Mouse (Mus musculus) layer of hippocampus, adult 9-11 months (tissue): ENCODE results near the gene Ip6k2.

Experiments
- DNase-seq: peaks from one replicate; pipeline ENCODE4 v3.0.0; 2022

Ip6k2 gene

DNA sequence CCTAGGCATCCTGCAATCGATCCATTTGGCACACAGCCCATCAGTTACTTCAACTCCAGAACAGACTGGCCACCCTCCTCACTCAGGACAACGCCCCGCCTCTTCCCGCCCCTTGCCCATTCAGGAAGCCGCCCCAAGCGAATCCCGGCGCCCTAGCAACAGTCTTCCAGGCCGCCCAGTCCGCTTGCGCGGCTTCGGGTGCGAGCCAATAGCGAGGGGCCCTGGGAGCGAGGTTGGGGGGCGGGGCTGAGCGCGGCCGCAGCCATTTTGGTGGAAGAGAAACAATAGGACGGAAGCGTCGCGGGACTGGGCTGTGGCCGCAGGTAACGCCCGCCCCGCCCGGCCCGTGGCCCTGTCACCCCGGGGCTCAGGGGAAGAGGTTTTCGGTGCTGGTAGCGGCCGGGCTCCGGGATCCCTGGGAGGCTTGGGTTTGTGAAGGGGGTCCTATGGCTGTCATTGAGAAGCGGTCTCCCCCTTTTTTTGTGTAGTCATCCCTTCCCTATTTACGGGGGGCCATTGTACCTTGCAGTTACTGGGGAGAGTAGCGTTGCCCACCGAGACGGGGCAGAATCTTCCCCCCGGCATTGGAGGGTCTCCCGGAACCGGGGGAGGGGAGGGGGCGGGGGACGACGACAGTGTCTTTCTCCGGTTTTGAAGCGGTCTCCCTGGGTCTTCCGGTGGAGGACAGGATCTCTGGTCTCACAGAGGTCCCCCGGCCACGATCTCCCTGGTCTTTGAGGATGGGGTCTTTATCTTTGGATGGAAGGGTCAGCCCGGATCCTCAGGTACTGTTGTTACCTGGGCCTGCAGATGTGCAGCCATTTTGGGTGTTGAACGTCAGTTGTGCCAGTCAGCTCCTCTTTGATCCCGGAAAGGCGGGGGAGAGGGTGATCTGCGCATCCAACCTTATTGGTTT lies at the start of gene Ip6k2:
Gene Ip6k2 (plus strand): TSS at position 249 of the 916 bp plus-strand sequence.
- peak; percentile 96 for DNase-seq

GRCm38 (mm10) chr9:108734626-108735025 lies 49.0 kb upstream of the Ip6k2 start:
- DNase-seq: no peak

DNA sequence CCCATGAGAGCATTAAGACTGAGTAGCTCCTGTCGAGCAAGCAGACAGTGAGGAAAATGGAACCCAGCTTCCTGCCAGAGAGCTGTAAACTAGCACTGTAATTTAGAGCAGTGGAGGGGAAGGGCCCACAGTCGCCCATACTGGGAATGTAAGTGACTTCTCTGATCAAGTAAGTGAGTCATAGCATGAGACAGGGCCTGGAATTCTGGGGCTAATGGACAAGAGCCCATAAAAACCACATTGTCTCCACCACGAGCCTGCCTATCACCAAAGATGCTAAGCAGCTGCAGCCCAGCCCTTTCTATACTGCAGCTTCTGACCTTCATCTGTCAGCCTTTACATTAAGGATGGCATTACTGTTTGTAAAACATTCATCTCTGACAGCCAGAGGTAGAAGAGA lies 44.4 kb upstream of the Ip6k2 start:
- DNase-seq: no peak

GRCm38 (mm10) chr9:108740062-108740461 lies 43.5 kb upstream of the Ip6k2 start:
- no peak for DNase-seq

DNA sequence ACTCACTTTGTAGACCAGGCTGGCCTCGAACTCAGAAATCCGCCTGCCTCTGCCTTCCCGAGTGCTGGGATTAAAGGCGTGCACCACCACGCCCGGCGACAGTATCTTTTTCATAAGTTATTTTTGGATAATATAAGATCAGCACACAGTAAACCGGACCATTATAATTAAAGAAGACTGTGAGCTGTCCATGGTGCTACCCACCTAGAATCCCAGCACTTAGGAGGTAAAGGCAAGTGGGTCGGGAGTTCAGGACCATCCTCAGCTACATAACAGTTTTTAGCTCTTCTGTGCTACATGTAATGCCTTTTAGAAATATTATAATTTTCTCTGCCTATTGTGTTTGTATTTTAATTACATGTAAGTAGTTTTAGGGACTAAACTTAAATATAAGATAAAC lies 41.5 kb upstream of the Ip6k2 start:
- no peak for DNase-seq

DNA sequence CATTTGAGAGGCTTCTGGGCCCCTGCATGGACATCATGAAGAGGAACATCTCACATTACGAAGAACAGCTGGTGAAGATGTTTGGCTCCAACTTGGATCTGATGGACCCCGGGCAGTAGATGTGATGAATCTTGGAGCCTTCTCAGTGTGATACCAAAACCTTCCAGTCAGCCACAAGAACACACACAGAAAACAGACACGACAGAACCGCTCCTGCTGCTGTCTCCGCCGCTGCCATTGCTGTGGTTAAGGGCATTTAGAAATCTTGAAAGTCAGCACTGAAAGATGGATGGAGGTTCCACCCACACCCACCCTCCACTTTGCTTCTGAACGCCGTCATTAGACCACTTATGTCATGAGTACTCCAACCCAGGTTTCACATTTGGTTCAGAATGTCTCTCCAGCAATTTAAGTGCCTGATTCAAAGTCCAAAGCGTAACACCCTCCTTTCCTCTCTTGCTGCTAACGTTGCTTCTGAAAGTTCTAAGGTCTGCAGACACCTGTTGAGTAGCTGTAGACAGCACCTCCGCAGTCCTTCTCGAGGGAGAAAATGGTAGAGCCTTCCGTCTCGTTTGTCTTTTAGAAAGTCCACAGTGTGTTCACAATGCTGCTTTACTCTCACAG lies 36.6 kb upstream of the Ip6k2 start:
- no peak for DNase-seq

DNA sequence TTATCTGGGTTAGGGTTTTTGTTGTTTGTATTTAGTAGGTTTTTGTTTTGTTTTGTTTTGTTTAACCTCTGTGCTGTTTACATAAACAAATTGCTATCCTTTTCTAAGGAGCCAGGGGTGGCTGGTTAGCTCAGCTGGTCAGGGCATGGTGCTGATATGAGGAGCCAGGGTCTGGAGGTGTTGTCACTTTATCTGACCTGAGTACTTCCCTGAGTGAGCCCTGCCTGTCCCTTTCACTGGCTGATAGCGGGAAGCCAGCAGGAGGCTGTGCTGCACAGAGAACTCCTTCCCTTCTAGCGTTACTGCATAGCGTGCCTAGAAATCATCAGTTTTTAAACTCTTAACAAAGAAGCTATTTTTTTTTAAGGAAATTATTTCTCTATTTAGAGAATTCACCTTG lies 35.9 kb upstream of the Ip6k2 start:
- no peak for DNase-seq

GRCm38 (mm10) chr9:108748600-108749183 lies 34.9 kb upstream of the Ip6k2 start:
- no peak for DNase-seq

- DNase-seq: no peak
Observed at GRCm38 (mm10) chr9:108750616-108751015, 33.0 kb upstream of the Ip6k2 start.

- DNase-seq: no peak
Observed at GRCm38 (mm10) chr9:108752142-108752920, 31.3 kb upstream of the Ip6k2 start.

GRCm38 (mm10) chr9:108753326-108753725 lies 30.3 kb upstream of the Ip6k2 start:
- DNase-seq: peak; percentile 62

DNA sequence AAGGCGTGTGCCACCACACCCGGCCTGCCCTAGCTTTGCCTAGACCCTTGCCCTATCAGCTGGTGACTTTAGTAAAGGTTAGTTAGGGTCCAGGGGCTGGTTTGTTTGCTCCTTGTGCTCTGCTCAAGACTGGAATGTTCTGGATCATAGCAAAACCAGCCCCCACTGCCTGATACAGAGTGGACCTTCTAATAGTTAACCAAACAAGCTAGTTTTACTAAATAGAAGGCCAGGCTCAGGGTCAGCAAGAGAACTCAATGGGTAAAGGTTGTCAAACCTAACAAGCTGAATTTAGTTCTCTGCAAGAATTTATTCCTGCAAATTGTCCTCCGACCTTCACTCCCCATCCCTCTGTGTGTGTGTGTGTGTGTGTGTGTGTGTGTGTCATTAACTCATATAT lies 29.6 kb upstream of the Ip6k2 start:
- DNase-seq: no peak

- peak; percentile 70 for DNase-seq
Observed at GRCm38 (mm10) chr9:108754423-108754822, 29.2 kb upstream of the Ip6k2 start.

DNA sequence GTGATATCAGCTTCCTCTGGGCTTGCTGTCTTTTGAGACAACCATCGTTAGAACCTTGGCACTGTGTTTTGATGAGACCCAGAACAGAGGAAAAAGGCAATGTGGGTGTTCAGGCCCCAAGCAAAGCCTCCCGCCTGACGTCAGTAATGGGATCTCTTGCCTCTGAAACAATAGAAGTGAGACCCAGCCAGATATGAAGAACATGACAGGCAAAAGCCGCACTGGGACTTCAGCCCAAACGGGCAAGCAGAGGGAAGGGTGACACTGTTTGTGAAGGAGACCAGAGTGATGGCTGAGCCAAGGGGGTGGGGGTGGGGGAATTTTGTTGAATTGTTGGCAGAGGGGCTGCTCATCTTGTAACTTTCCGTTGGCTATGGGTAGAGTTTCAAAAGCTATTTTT lies 26.2 kb upstream of the Ip6k2 start:
- DNase-seq: no peak

DNA sequence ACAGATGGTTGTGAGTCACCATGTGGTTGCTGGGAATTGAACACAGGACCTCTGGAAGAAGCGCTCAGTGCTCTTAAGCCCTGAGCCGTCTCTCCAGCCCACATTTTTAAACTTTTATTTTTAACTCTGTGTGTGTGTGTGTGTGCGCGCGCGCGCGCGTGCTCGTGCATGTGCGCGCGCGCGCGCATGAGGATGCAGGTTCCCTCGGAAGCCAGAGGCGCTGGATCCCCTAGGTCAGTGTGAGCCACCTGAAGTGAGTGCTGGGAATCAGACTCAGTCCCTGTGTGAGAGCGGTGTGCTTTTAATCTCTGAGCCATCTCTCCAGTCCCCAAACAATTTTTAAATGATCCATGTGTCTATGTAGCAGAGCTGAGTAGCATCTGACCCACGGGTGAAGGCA lies 24.5 kb upstream of the Ip6k2 start:
- DNase-seq: no peak

DNA sequence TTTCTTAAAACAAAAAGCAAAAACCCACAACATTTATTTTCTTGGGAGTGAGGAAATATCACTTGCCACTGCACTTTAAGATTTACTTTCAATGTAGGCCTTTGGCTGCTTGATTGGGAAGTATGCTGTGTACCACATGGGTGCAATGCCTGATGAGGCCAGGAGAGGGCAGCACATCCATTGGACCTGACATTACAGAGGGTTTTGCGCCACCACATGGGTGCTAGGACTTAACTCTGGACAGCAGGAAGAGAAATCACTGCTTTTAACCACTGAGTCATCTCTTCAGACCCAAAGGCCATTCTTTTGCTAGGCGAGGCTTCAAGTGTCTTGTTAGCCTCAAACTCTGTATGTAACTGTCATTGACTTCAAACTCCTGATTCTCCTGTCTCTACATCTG lies 23.8 kb upstream of the Ip6k2 start:
- DNase-seq: no peak

DNA sequence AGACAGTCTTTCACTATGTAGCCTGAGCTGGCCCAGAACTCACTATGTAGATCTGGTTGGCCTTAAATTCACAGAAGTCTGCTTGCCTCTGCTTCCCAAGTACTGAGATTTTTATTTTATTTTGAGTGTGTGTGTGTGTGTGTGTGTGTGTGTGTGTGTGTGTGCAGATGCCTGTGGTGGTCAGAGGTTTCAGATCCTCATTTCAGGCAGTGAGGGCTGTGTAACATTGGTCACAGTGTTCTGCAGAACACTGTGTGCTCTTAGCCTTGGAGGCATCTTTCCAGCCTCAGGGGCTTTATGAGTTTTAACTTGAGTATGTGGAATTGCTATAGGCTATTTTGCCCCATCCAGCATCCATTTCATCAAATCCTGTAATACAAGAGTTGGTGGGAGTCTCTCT lies 22.0 kb upstream of the Ip6k2 start:
- no peak for DNase-seq

GRCm38 (mm10) chr9:108764971-108765370 lies 18.6 kb upstream of the Ip6k2 start:
- no peak for DNase-seq

DNA sequence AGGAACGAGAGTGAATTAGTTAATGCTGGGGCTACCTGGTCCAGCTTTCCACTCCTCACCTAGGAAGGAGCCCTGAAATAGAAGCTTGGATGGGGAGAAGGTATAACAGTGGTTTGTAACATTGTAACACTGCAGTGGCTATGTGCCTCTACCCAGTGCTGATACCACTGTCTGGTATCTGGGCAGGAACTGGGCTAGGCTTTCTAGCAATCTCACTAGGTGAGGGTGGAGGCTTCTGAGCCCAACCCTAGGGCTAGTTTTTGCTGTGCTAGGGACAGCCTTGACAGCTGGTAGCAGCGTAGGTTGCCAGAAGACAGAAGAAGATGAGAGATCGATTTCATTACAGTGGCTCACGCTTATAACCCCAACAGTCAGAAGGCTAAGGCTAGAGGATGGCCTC lies 7.0 kb upstream of the Ip6k2 start:
- DNase-seq: no peak

- no peak for DNase-seq
Observed at GRCm38 (mm10) chr9:108777276-108777675, 6.3 kb upstream of the Ip6k2 start.

DNA sequence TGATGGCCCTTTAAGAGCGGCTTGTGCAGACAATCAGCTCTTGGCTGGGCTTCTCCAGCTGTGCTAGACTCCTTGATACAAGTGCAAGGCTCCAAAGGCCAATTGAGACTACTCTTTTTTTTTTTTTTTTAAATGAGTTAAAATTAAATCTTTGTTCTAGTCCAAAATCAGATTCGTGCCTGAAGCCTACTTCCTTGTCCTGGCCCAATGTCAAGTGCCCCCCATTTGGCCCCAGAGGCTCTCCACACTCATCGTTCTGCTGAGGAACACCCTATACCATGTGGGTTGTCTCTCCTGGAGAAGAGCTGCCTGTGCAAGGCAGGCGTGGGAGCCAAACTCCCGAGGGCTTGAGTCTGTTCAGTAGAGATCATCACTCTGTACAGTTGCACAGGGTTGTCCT lies 2.6 kb upstream of the Ip6k2 start:
- DNase-seq: no peak

DNA sequence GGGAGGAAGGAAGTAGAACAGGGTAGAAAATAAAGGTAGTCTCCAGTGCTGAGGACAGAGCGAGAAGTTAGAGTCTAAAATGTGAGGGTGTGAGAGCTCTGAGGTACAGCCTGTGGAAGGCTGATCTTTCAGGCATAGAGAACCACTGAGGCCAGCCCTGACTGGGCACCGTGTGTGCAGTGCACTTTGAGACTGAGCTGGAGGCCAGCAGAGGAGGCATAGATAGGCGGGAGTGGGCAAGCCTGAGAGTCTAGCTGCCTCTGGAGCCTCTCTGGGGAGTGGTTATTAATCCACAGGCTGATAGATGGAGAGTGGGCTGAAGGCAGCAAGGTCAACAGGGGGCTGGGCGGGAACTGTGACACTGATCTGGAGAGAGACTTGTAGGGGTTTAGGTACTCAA lies 1.7 kb upstream of the Ip6k2 start:
- DNase-seq: no peak

DNA sequence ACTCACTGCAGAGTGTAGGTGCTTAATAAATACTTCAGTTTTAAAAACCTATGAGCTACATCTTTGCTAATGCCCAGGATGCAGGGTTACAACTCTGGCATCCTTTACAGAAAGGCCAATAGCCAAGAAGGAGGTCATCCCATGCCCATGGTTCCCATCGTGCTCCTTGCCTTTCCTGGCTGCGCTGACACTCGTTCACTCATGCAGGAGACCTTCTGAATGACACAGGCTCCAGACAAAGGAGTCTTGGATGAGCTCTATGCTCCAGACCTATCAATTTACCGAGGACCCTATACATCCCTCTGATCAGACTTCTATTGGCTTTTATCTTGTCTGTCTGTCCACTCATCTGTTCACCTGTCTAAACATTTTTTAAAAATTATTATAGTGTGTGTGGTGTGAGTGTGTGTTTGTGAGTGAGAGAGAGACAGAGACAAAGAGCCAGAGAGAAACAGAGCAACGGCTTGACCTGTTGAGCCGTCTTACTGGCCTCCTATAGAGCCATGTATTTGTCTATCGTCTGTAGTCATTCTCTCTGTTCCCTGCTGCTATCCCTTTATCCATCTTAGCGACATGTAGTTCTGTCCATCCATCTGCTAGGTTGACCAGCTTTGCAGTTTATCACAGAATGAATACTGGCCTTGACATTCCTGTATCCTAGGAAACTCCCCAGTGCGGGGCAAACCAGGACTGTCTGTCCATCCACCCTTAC lies 604 bp upstream of the Ip6k2 start:
- DNase-seq: no peak
